Mouse (Mus musculus): ENCODE measurements around the gene Brsk2. TPM values are rescaled to one million over a fixed set of nuclear protein-coding genes. Genes with fewer than 3 reads are reported as not detected.
"Not testable (repeated sequence)": the region's sequence is repeated elsewhere in the genome, so short reads cannot be mapped to it uniquely, and the experiment has no call there.

Gene Brsk2
- polyA plus RNA-seq, 1 experiment from 2014 or later = 0.55 TPM

- WGBS = 91% methylated on average over 2 of the region's 2 CpGs
- no peak within 1 kb of the TSS for H3K27ac ChIP-seq (ENCODE audit: low read depth, low read length)
- no peak within 1 kb of the TSS for H3K4me2 ChIP-seq (replicated peaks; ENCODE audit: low read depth)
- no peaks in the 10 kb centered on the region for H3K9me3 ChIP-seq (ENCODE audit: control insufficient read depth)
- no peak within 1 kb of the TSS for H3K9ac ChIP-seq (ENCODE audit: low read depth, low read length)
- no peaks in the 10 kb centered on the region for H3K4me1 ChIP-seq (replicated peaks; ENCODE audit: control insufficient read depth, insufficient read depth, low read length)
- ATAC-seq = no peak
- H3K4me3 ChIP-seq (ENCODE audit: low read depth, low read length) = no peak within 1 kb of the TSS
- no peaks in the 10 kb centered on the region for H3K36me3 ChIP-seq (ENCODE audit: control insufficient read depth, insufficient read depth)
- no peak for TF ChIP-seq CTCF (IDR thresholded peaks at IDR 0.05; ENCODE audit: low read depth)
- peaks cover 4% of the 10 kb centered on the region; the same call in 1 of the 2 replicates for H3K27me3 ChIP-seq (replicated peaks; ENCODE audit: control insufficient read depth, insufficient read depth, low read length)
These were observed 31.1 kb upstream of the Brsk2 start, which contains the start of gene Tollip for GRCm38 (mm10) chr7:141918407-141918806. Gene Tollip (minus strand): TSS chr7:141918507.

GRCm38 (mm10) chr7:141924121-141924520, 25.4 kb upstream of the Brsk2 start:
- H3K27me3 ChIP-seq (replicated peaks; ENCODE audit: control insufficient read depth, insufficient read depth, low read length); H3K9ac ChIP-seq (ENCODE audit: low read depth, low read length); H3K36me3 ChIP-seq (ENCODE audit: control insufficient read depth, insufficient read depth); H3K4me2 ChIP-seq (replicated peaks; ENCODE audit: low read depth); H3K4me3 ChIP-seq (ENCODE audit: low read depth, low read length); H3K4me1 ChIP-seq (replicated peaks; ENCODE audit: control insufficient read depth, insufficient read depth, low read length); ATAC-seq; H3K27ac ChIP-seq (ENCODE audit: low read depth, low read length); H3K9me3 ChIP-seq (ENCODE audit: control insufficient read depth): not testable (repeated sequence)
- 90% methylated on average over 17 of the region's 17 CpGs for WGBS

DNA sequence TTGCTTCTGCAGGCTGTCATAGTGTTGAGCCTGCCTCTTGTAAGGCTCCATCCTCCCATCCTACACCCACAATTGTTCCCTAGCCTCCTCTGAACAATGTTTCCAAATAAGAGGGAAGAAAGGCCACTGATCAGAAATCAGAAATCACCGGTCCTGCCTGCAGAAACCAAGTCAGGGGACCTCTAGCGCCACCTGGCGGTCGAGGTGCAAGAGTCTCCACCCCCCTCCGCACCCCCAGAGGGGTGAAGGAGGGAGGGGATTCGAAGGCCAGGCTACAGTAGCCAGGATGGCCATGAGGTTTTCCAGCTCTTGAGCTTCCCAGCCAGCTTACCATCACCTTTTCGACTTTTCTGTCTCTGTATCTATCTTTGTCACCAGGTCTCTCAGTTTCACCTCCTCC, 24.6 kb upstream of the Brsk2 start:
- H3K4me2 ChIP-seq (replicated peaks; ENCODE audit: low read depth) = no peak overlapping the region
- H3K27me3 ChIP-seq (replicated peaks; ENCODE audit: control insufficient read depth, insufficient read depth, low read length) = no peaks in the 10 kb centered on the region; the same call in 1 of the 2 replicates
- no peak for ATAC-seq
- TF ChIP-seq CTCF (IDR thresholded peaks at IDR 0.05; ENCODE audit: low read depth) = peak; percentile 93
- no peak overlapping the region for H3K27ac ChIP-seq (ENCODE audit: low read depth, low read length)
- no peak overlapping the region for H3K9ac ChIP-seq (ENCODE audit: low read depth, low read length)
- no peak overlapping the region for H3K4me3 ChIP-seq (ENCODE audit: low read depth, low read length)
- no peaks in the 10 kb centered on the region for H3K36me3 ChIP-seq (ENCODE audit: control insufficient read depth, insufficient read depth)
- no peaks in the 10 kb centered on the region for H3K9me3 ChIP-seq (ENCODE audit: control insufficient read depth)
- no peaks in the 10 kb centered on the region for H3K4me1 ChIP-seq (replicated peaks; ENCODE audit: control insufficient read depth, insufficient read depth, low read length)
- WGBS = 11% methylated on average over 6 of the region's 7 CpGs

DNA sequence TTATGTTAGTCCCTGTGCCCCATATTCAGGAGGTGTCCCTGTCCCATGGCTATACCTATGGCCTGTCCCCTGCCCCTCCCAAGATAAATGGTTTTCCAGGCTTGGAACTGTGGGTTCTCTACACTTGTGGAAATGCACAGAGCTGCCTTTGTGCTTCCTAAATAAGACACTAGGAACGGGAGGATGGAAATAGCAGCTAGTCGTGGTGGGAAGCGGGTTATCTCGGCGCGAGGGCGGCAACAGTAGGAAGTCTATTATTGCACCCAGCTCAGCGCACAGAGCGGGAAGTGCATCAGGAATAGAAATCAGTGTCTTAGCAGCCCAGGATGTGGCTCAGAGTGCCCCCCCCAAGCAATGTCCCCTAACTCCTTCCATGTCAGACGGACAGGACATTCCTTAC, 20.9 kb upstream of the Brsk2 start:
- Histone ChIP-seq H3K27me3 (replicated peaks; ENCODE audit: control insufficient read depth, insufficient read depth, low read length) (no peaks in the 10 kb centered on the region; the same call in 1 of the 2 replicates), H3K4me1 (replicated peaks; ENCODE audit: control insufficient read depth, insufficient read depth, low read length) (no peaks in the 10 kb centered on the region), H3K9ac (ENCODE audit: low read depth, low read length) (no peak overlapping the region), H3K4me3 (ENCODE audit: low read depth, low read length) (no peak overlapping the region), H3K36me3 (ENCODE audit: control insufficient read depth, insufficient read depth) (no peaks in the 10 kb centered on the region), H3K9me3 (ENCODE audit: control insufficient read depth) (no peaks in the 10 kb centered on the region), H3K27ac (ENCODE audit: low read depth, low read length) (no peak overlapping the region), H3K4me2 (replicated peaks; ENCODE audit: low read depth) (no peak overlapping the region)
- ATAC-seq = no peak
- 72% methylated on average over 10 of the region's 10 CpGs for WGBS
- no peak for TF ChIP-seq CTCF (IDR thresholded peaks at IDR 0.05; ENCODE audit: low read depth)

GRCm38 (mm10) chr7:141934128-141934898, 15.2 kb upstream of the Brsk2 start:
- TF ChIP-seq CTCF (IDR thresholded peaks at IDR 0.05; ENCODE audit: low read depth) = no peak
- ATAC-seq = no peak
- no peak overlapping the region for H3K27ac ChIP-seq (ENCODE audit: low read depth, low read length)
- H3K4me2 ChIP-seq (replicated peaks; ENCODE audit: low read depth) = no peak overlapping the region
- WGBS = 65% methylated on average over 7 of the region's 7 CpGs
- no peak overlapping the region for H3K4me3 ChIP-seq (ENCODE audit: low read depth, low read length)
- H3K36me3 ChIP-seq (ENCODE audit: control insufficient read depth, insufficient read depth) = no peaks in the 10 kb centered on the region
- no peaks in the 10 kb centered on the region for H3K4me1 ChIP-seq (replicated peaks; ENCODE audit: control insufficient read depth, insufficient read depth, low read length)
- H3K9ac ChIP-seq (ENCODE audit: low read depth, low read length) = no peak overlapping the region
- H3K27me3 ChIP-seq (replicated peaks; ENCODE audit: control insufficient read depth, insufficient read depth, low read length) = 0 out of 2 replicates have a peak, but pooled peaks cover 6% of the 10 kb centered on the region
- H3K9me3 ChIP-seq (ENCODE audit: control insufficient read depth) = no peaks in the 10 kb centered on the region

- Histone ChIP-seq H3K27ac (ENCODE audit: low read depth, low read length) (no peak overlapping the region), H3K4me1 (replicated peaks; ENCODE audit: control insufficient read depth, insufficient read depth, low read length) (no peaks in the 10 kb centered on the region), H3K36me3 (ENCODE audit: control insufficient read depth, insufficient read depth) (no peaks in the 10 kb centered on the region), H3K4me2 (replicated peaks; ENCODE audit: low read depth) (no peak overlapping the region), H3K9ac (ENCODE audit: low read depth, low read length) (no peak overlapping the region), H3K9me3 (ENCODE audit: control insufficient read depth) (no peaks in the 10 kb centered on the region), H3K4me3 (ENCODE audit: low read depth, low read length) (no peak overlapping the region), H3K27me3 (replicated peaks; ENCODE audit: control insufficient read depth, insufficient read depth, low read length) (0 out of 2 replicates have a peak, but pooled peaks cover 6% of the 10 kb centered on the region)
- no peak for TF ChIP-seq CTCF (IDR thresholded peaks at IDR 0.05; ENCODE audit: low read depth)
- ATAC-seq = no peak
- 95% methylated on average over 6 of the region's 6 CpGs for WGBS
These were observed 14.6 kb upstream of the Brsk2 start for GRCm38 (mm10) chr7:141934951-141935350.
